Mouse (Mus musculus): ENCODE measurements around the gene Ppp1r9a. TPM values are rescaled to one million over a fixed set of nuclear protein-coding genes. Genes with fewer than 3 reads are reported as not detected.

Ppp1r9a gene
- under 1 TPM in 1 of 2 experiments, not detected in 1; 0.09 TPM for total RNA-seq (2023)

GRCm38 (mm10) chr6:4902674-4903324 lies at the start of gene Ppp1r9a:
TSS of gene Ppp1r9a (plus strand) at chr6:4902917.

GRCm38 (mm10) chr6:5193693-5194092 lies 291.0 kb downstream of the Ppp1r9a start, which contains the start of gene Pon1:
TSS of gene Pon1 (minus strand) at chr6:5193946.

Other genes with a start within 250 kb of the Ppp1r9a start
- gene Sgce, start 155.7 kb upstream of the Ppp1r9a start, total RNA-seq (2023): 1 to 10 TPM in 1 of 2 experiments, under 1 TPM in 1; 0.99 to 1.2 TPM
- under 1 TPM; 0.26 to 0.59 TPM for gene Peg10, start 155.6 kb upstream of the Ppp1r9a start, total RNA-seq (2023)